In the genomic region with DNA sequence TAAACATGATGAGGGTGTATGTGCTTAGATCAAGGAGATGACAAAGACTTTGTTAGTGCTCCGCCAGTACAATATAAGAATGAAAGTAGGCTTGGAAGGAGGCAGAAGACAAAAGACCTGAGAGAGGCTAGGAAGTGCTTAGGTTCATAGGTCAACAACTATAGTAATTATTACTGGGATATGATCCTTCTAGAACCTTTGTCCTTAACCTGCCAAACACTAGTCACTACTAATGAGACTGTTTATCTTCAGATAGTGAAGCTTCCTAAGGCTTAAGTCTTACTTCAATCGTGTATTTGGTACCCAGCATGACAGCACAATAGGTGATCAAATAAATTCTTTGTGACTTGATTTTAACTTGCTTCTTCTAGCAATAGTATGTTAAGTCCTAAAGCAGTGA, we compare ENCODE assay signal across 23 mouse cellular contexts.
DNase-seq lines count a peak whose midpoint lies in the region; ATAC-seq and TF ChIP-seq lines count a peak whose summit lies in the region.
"Had no signal": no experiment of that assay in that cellular context is flagged by ENCODE, and none has a peak within 500 bp of the region (broad histone marks: within the 10 kb centered on the region; RNA-seq: fewer than 3 reads in every experiment).

No protein-coding gene starts in this region.

- H3K4me1 ChIP-seq in kidney, adult 2 months (ENCODE audit: control insufficient read depth, insufficient read depth, low read length): peaks cover 6% of the 10 kb centered on the region; the same call in 1 of the 2 replicates
- peaks cover 13% of the 10 kb centered on the region for H3K4me1 ChIP-seq in kidney, embryonic 16.5 days (ENCODE audit: insufficient read depth, low read length)
- H3K4me1 ChIP-seq in intestine, embryonic 15.5 days (replicated peaks): no peaks in the 10 kb centered on the region; the same call in 1 of the 2 replicates
- H3K4me1 ChIP-seq in intestine, postnatal 0 days (replicated peaks; ENCODE audit: control insufficient read depth, insufficient read depth, low read length): no peaks in the 10 kb centered on the region
- H3K4me1 ChIP-seq: embryonic facial prominence, embryonic 15.5 days had no signal

- no peaks in the 10 kb centered on the region for H3K27me3 ChIP-seq in kidney, adult 2 months (replicated peaks; ENCODE audit: control insufficient read depth, insufficient read depth, low read length)
- no peaks in the 10 kb centered on the region for H3K27me3 ChIP-seq in kidney, embryonic 16.5 days (ENCODE audit: insufficient read depth, low read length)
- no peaks in the 10 kb centered on the region for H3K27me3 ChIP-seq in intestine, embryonic 15.5 days (replicated peaks)
- H3K27me3 ChIP-seq in intestine, postnatal 0 days (replicated peaks; ENCODE audit: control insufficient read depth, insufficient read depth, low read length): no peaks in the 10 kb centered on the region
- H3K27me3 ChIP-seq: CH12.LX; embryonic facial prominence, embryonic 12.5 days; embryonic facial prominence, embryonic 15.5 days; heart, embryonic 13.5 days; Patski had no signal

- peak; percentile 26 for DNase-seq in kidney, adult 2 months
- no peak for DNase-seq in kidney, postnatal 36 days
- no peak for DNase-seq in kidney, postnatal 25 days
- no peak for DNase-seq in left cerebral cortex, postnatal 10 days (ENCODE audit: extremely low spot score in 1 of 2, low spot score in 2 of 2)
- DNase-seq: B cell, adult 2 months; cerebellum, adult 11 months; cerebellum, adult 2 months; cerebellum, adult 9-11 months; cerebellum, postnatal 25 days; forebrain, postnatal 0 days had no signal

- no peak overlapping the region for H3K9ac ChIP-seq in kidney, embryonic 16.5 days (replicated peaks; ENCODE audit: low read length)
- H3K9ac ChIP-seq in intestine, embryonic 15.5 days: no peak overlapping the region
- H3K9ac ChIP-seq in intestine, postnatal 0 days (ENCODE audit: low read depth, low read length): no peak overlapping the region
- H3K9ac ChIP-seq: embryonic facial prominence, embryonic 12.5 days; embryonic facial prominence, embryonic 15.5 days; forebrain, postnatal 0 days; heart, embryonic 13.5 days; hindbrain, embryonic 14.5 days had no signal

- no peaks in the 10 kb centered on the region for H3K9me3 ChIP-seq in kidney, embryonic 16.5 days (ENCODE audit: low read length)
- no peaks in the 10 kb centered on the region for H3K9me3 ChIP-seq in intestine, embryonic 15.5 days
- H3K9me3 ChIP-seq in intestine, postnatal 0 days (ENCODE audit: control insufficient read depth): no peaks in the 10 kb centered on the region
- H3K9me3 ChIP-seq: embryonic facial prominence, embryonic 12.5 days; embryonic facial prominence, embryonic 15.5 days; G1E; heart, embryonic 10.5 days; heart, embryonic 13.5 days had no signal

- no peak overlapping the region for H3K4me3 ChIP-seq in kidney, adult 2 months (ENCODE audit: insufficient read depth, low read depth, low read length)
- H3K4me3 ChIP-seq in kidney, embryonic 16.5 days (ENCODE audit: low read length): no peak overlapping the region
- no peak overlapping the region for H3K4me3 ChIP-seq in intestine, embryonic 15.5 days (replicated peaks)
- H3K4me3 ChIP-seq in intestine, postnatal 0 days (ENCODE audit: low read depth, low read length): no peak overlapping the region
- H3K4me3 ChIP-seq: embryonic facial prominence, embryonic 12.5 days; embryonic facial prominence, embryonic 15.5 days; heart, adult 2 months; heart, embryonic 10.5 days; heart, embryonic 13.5 days had no signal

- intact Hi-C loops in left cerebral cortex, postnatal 10 days (cut with DNase I): no loop called here

- H3K27ac ChIP-seq in kidney, adult 2 months (ENCODE audit: insufficient read depth, low read depth, low read length): peak overlapping the region; percentile 64; the same call in 1 of the 2 replicates
- 0 out of 2 replicates have a peak overlapping the region, but pooled peaks have one; percentile 28 for H3K27ac ChIP-seq in kidney, embryonic 16.5 days (ENCODE audit: low read length)
- no peak overlapping the region for H3K27ac ChIP-seq in intestine, embryonic 15.5 days
- H3K27ac ChIP-seq in intestine, postnatal 0 days (ENCODE audit: low read depth, low read length): 0 out of 2 replicates have a peak overlapping the region, but pooled peaks have one; percentile 9
- H3K27ac ChIP-seq: embryonic facial prominence, embryonic 12.5 days; embryonic facial prominence, embryonic 15.5 days; heart, adult 2 months; heart, embryonic 10.5 days; heart, embryonic 13.5 days; hindbrain, embryonic 14.5 days had no signal

- TF ChIP-seq CTCF in kidney, adult 2 months (conservative IDR thresholded peaks at IDR 0.05; ENCODE audit: insufficient read depth, insufficient read length, low read depth, low read length): no peak
- no peak for TF ChIP-seq CTCF in intestine, postnatal 0 days (IDR thresholded peaks at IDR 0.05; ENCODE audit: low read depth)

- 55% methylated on average over 2 of the region's 2 CpGs for WGBS in kidney, adult 2 months
- 55% methylated on average over 2 of the region's 2 CpGs for WGBS in kidney, embryonic 16.5 days
- 67% methylated on average over 2 of the region's 2 CpGs for WGBS in intestine, embryonic 15.5 days
- 45% methylated on average over 2 of the region's 2 CpGs for WGBS in intestine, postnatal 0 days

- no peak for TF ChIP-seq POLR2A in kidney, adult 2 months (IDR thresholded peaks at IDR 0.05; ENCODE audit: low read depth, low read length)

- no peak overlapping the region for H3K4me2 ChIP-seq in kidney, embryonic 16.5 days (replicated peaks; ENCODE audit: low read depth, low read length)
- H3K4me2 ChIP-seq in intestine, embryonic 15.5 days (replicated peaks): no peak overlapping the region
- H3K4me2 ChIP-seq in intestine, postnatal 0 days (replicated peaks; ENCODE audit: low read depth): no peak overlapping the region
- H3K4me2 ChIP-seq: embryonic facial prominence, embryonic 12.5 days; embryonic facial prominence, embryonic 15.5 days; heart, embryonic 13.5 days; hindbrain, embryonic 14.5 days had no signal

- no peak for ATAC-seq in kidney, embryonic 16.5 days (ENCODE audit: low FRiP score, low TSS enrichment)
- peak; percentile 51; the same call in 1 of the 2 replicates for ATAC-seq in intestine, embryonic 15.5 days
- ATAC-seq in intestine, postnatal 0 days: peak; percentile 90
- ATAC-seq: forebrain, embryonic 14.5 days; forebrain, postnatal 0 days had no signal

- no peaks in the 10 kb centered on the region for H3K36me3 ChIP-seq in kidney, adult 2 months (ENCODE audit: control insufficient read depth, insufficient read depth, low read length)
- no peaks in the 10 kb centered on the region for H3K36me3 ChIP-seq in kidney, embryonic 16.5 days (ENCODE audit: insufficient read depth, low read length)
- H3K36me3 ChIP-seq in intestine, embryonic 15.5 days: no peaks in the 10 kb centered on the region
- no peaks in the 10 kb centered on the region for H3K36me3 ChIP-seq in intestine, postnatal 0 days (ENCODE audit: control insufficient read depth, insufficient read depth)
- H3K36me3 ChIP-seq: embryonic facial prominence, embryonic 12.5 days; embryonic facial prominence, embryonic 15.5 days; G1E; heart, embryonic 10.5 days; heart, embryonic 13.5 days had no signal
